Mouse (Mus musculus): ENCODE measurements around the gene Kcnj15. TPM values are rescaled to one million over a fixed set of nuclear protein-coding genes. Genes with fewer than 3 reads are reported as not detected.

The Kcnj15 gene
- polyA plus RNA-seq (2012; rRNA removed): 5.0 and 5.3 TPM in 2 replicates

GRCm38 (mm10) chr16:95257266-95257894 is at the start of gene Kcnj15:
Gene Kcnj15 (plus strand): TSS chr16:95257558.
- DNase-seq (ENCODE audit: low spot score): no peak

- DNase-seq (ENCODE audit: low spot score): no peak
Measured at GRCm38 (mm10) chr16:95208243-95208642, 49.1 kb upstream of the Kcnj15 start.

- DNase-seq (ENCODE audit: low spot score): no peak
Measured at GRCm38 (mm10) chr16:95209011-95209466, 48.3 kb upstream of the Kcnj15 start.

GRCm38 (mm10) chr16:95214251-95215197 is 42.8 kb upstream of the Kcnj15 start:
- DNase-seq (ENCODE audit: low spot score): no peak

GRCm38 (mm10) chr16:95215782-95216181 is 41.6 kb upstream of the Kcnj15 start:
- DNase-seq (ENCODE audit: low spot score): no peak

GRCm38 (mm10) chr16:95216346-95216745 is 41.0 kb upstream of the Kcnj15 start:
- no peak for DNase-seq (ENCODE audit: low spot score)

GRCm38 (mm10) chr16:95216824-95217223 is 40.5 kb upstream of the Kcnj15 start:
- DNase-seq (ENCODE audit: low spot score): no peak

- no peak for DNase-seq (ENCODE audit: low spot score)
Measured at GRCm38 (mm10) chr16:95218783-95219182, 38.6 kb upstream of the Kcnj15 start.

GRCm38 (mm10) chr16:95219459-95219858 is 37.9 kb upstream of the Kcnj15 start:
- no peak for DNase-seq (ENCODE audit: low spot score)

- DNase-seq (ENCODE audit: low spot score): no peak
Measured at GRCm38 (mm10) chr16:95221051-95221450, 36.3 kb upstream of the Kcnj15 start.

GRCm38 (mm10) chr16:95222026-95222718 is 35.2 kb upstream of the Kcnj15 start:
- DNase-seq (ENCODE audit: low spot score): no peak

- no peak for DNase-seq (ENCODE audit: low spot score)
Measured at GRCm38 (mm10) chr16:95223435-95223834, 33.9 kb upstream of the Kcnj15 start.

- DNase-seq (ENCODE audit: low spot score): no peak
Measured at GRCm38 (mm10) chr16:95225285-95225684, 32.1 kb upstream of the Kcnj15 start.

GRCm38 (mm10) chr16:95231768-95232167 is 25.6 kb upstream of the Kcnj15 start:
- DNase-seq (ENCODE audit: low spot score): no peak

- DNase-seq (ENCODE audit: low spot score): no peak
Measured at GRCm38 (mm10) chr16:95234891-95235548, 22.3 kb upstream of the Kcnj15 start.

- DNase-seq (ENCODE audit: low spot score): no peak
Measured at GRCm38 (mm10) chr16:95239209-95239925, 18.0 kb upstream of the Kcnj15 start.

- DNase-seq (ENCODE audit: low spot score): no peak
Measured at GRCm38 (mm10) chr16:95240688-95241087, 16.7 kb upstream of the Kcnj15 start.

GRCm38 (mm10) chr16:95241581-95241980 is 15.8 kb upstream of the Kcnj15 start:
- no peak for DNase-seq (ENCODE audit: low spot score)

- DNase-seq (ENCODE audit: low spot score): no peak
Measured at GRCm38 (mm10) chr16:95242114-95242513, 15.2 kb upstream of the Kcnj15 start.

GRCm38 (mm10) chr16:95243401-95243800 is 14.0 kb upstream of the Kcnj15 start:
- no peak for DNase-seq (ENCODE audit: low spot score)

Measured in urinary bladder, adult 2 months (tissue).